Mouse (Mus musculus): ENCODE results near the gene Rhbdf1. TPM values are rescaled to one million over a fixed set of nuclear protein-coding genes. Genes with fewer than 3 reads are reported as not detected.

Gene Rhbdf1
- 35.8 and 38.5 TPM in 2 replicates for polyA plus RNA-seq (2015; fragmentation: Nextera tagmentation; extraction: Ambion mirVana)

- H3K36me3 ChIP-seq (ENCODE audit: control insufficient read depth, insufficient read depth, low read length), result no peaks in the 10 kb centered on the region
- H3K4me2 ChIP-seq (replicated peaks; ENCODE audit: low read depth), result peak within 1 kb of the TSS; percentile 91
- no peaks in the 10 kb centered on the region for H3K27me3 ChIP-seq (ENCODE audit: control insufficient read depth, insufficient read depth, low read length)
- peak within 1 kb of the TSS; percentile 96 for H3K27ac ChIP-seq (replicated peaks)
- peak within 1 kb of the TSS; percentile 96 for H3K9ac ChIP-seq (ENCODE audit: low read length)
- no peak for TF ChIP-seq EP300 (optimal IDR thresholded peaks at IDR 0.05)
- no peak for TF ChIP-seq CTCF (IDR thresholded peaks at IDR 0.05; ENCODE audit: low read depth)
- ATAC-seq (ENCODE audit: low FRiP score, low TSS enrichment) (peak; percentile 71), DNase-seq (ENCODE audit: low spot score) (peak; percentile 79)
- peak within 1 kb of the TSS; percentile 94 for H3K4me3 ChIP-seq (ENCODE audit: low read depth, low read length)
- no peaks in the 10 kb centered on the region for H3K9me3 ChIP-seq (ENCODE audit: control insufficient read depth, low read length)
- peaks cover 23% of the 10 kb centered on the region for H3K4me1 ChIP-seq (replicated peaks; ENCODE audit: control insufficient read depth, insufficient read depth)
- WGBS, result under 1% methylated on average over 51 of the region's 72 CpGs
Observed at GRCm38 (mm10) chr11:32221951-32222409, at the start of gene Rhbdf1. TSS of gene Rhbdf1 (minus strand) at chr11:32222300.

DNA sequence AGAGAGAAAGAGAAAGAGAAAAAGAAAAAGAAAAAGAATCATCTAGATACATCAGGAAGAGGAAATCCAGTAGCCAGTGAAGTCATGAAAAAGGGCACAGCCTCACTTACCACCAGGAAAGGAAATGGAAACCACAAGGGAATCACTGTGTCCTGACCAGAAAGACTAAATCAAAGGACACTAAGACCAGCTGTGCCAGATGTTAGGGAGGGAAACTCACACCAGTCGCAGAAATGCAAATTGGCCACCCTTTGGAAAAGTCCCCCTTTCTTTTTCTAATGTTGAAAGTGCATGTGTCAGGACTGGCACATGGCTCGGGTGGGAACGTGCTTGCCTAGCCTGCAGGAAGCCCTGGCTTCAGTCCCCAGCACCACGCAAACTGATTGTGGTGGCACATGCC, 49.1 kb upstream of the Rhbdf1 start:
- TF ChIP-seq CTCF (IDR thresholded peaks at IDR 0.05; ENCODE audit: low read depth), result no peak
- no peak for TF ChIP-seq EP300 (optimal IDR thresholded peaks at IDR 0.05)
- H3K4me3 ChIP-seq (ENCODE audit: low read depth, low read length), result no peak overlapping the region
- H3K4me1 ChIP-seq (replicated peaks; ENCODE audit: control insufficient read depth, insufficient read depth), result peaks cover 3% of the 10 kb centered on the region; the same call in 1 of the 2 replicates
- no peaks in the 10 kb centered on the region for H3K27me3 ChIP-seq (ENCODE audit: control insufficient read depth, insufficient read depth, low read length)
- DNase-seq (ENCODE audit: low spot score) (no peak), ATAC-seq (ENCODE audit: low FRiP score, low TSS enrichment) (no peak)
- no peak overlapping the region for H3K4me2 ChIP-seq (replicated peaks; ENCODE audit: low read depth)
- no peak overlapping the region for H3K27ac ChIP-seq (replicated peaks)
- 38% methylated on average over 4 of the region's 4 CpGs for WGBS
- H3K9ac ChIP-seq (ENCODE audit: low read length), result no peak overlapping the region
- H3K36me3 ChIP-seq (ENCODE audit: control insufficient read depth, insufficient read depth, low read length), result no peaks in the 10 kb centered on the region
- no peaks in the 10 kb centered on the region for H3K9me3 ChIP-seq (ENCODE audit: control insufficient read depth, low read length)

- DNase-seq (ENCODE audit: low spot score), result no peak
- no peak overlapping the region for H3K4me3 ChIP-seq (ENCODE audit: low read depth, low read length)
- no peak overlapping the region for H3K9ac ChIP-seq (ENCODE audit: low read length)
- TF ChIP-seq CTCF (IDR thresholded peaks at IDR 0.05; ENCODE audit: low read depth) (no peak), EP300 (optimal IDR thresholded peaks at IDR 0.05) (no peak)
- H3K4me2 ChIP-seq (replicated peaks; ENCODE audit: low read depth), result no peak overlapping the region
- H3K27me3 ChIP-seq (ENCODE audit: control insufficient read depth, insufficient read depth, low read length), result no peaks in the 10 kb centered on the region
- 77% methylated on average over 5 of the region's 5 CpGs for WGBS
- peaks cover 3% of the 10 kb centered on the region; the same call in 1 of the 2 replicates for H3K4me1 ChIP-seq (replicated peaks; ENCODE audit: control insufficient read depth, insufficient read depth)
- ATAC-seq (ENCODE audit: low FRiP score, low TSS enrichment), result no peak
- H3K27ac ChIP-seq (replicated peaks), result no peak overlapping the region
- no peaks in the 10 kb centered on the region for H3K36me3 ChIP-seq (ENCODE audit: control insufficient read depth, insufficient read depth, low read length)
- H3K9me3 ChIP-seq (ENCODE audit: control insufficient read depth, low read length), result no peaks in the 10 kb centered on the region
Observed at GRCm38 (mm10) chr11:32268952-32269351, 46.9 kb upstream of the Rhbdf1 start.

DNA sequence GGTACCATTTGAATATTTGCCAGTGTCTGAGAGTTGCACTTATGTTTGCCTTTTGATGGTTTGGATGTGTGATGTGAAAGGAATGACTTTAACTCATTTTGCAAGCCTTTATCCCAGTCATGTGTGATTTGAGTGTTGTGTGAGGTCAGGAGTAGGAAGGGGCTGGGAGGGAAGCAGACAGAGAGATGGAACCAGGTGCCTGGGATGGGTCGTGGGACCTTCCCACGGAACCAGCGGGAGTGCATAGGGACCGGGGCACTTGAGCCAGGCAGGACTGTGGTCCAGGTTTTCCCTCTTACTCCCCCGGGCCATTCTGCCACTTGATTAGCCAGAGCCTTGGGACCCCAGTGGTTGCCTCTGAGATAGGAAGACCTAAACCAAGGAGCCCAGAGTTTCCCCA, 45.9 kb upstream of the Rhbdf1 start:
- WGBS, result 28% methylated on average over 5 of the region's 5 CpGs

DNA sequence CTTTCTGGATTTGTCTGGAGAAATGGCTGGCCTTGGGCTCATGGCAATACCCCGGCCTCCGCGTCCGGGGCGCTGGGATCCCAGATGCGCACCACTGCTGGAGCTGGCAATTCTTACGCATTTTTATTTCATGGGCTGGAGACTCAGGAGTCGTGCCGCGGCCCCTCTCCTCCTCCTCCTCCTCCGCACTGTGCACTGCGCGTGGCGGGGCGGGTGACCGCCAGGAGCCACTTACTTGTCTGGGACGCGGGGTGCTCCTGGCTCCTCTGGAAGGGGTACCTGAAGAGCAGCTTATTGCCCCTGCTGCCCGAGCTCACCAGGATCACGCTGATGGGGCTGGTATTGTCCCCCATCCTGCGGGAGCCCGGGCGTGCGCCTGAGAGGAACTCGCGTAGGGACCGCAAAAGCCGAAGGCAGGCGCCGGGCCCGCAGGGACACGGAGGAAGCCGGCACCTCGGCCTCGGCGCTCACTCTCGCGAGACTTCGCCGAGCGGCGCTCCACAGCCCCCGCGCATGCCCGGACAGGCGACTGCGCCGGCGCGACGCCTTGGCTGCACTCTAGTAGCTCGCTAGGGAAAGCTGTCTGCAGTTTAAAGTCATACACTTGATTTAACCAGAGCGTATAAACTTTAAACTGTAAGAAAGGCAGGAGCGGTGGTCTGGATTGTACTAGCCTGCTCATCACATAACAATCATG, 45.2 kb upstream of the Rhbdf1 start, which contains the start of gene Nprl3:
Nprl3 (minus strand) TSS at position 520 of the 697 bp plus-strand sequence.
- Histone ChIP-seq H3K27ac (replicated peaks) (peak within 1 kb of the TSS; percentile 95), H3K4me3 (ENCODE audit: low read depth, low read length) (peak within 1 kb of the TSS; percentile 81), H3K9me3 (ENCODE audit: control insufficient read depth, low read length) (no peaks in the 10 kb centered on the region), H3K4me1 (replicated peaks; ENCODE audit: control insufficient read depth, insufficient read depth) (peaks cover 3% of the 10 kb centered on the region; the same call in 1 of the 2 replicates), H3K9ac (ENCODE audit: low read length) (peak within 1 kb of the TSS; percentile 95), H3K36me3 (ENCODE audit: control insufficient read depth, insufficient read depth, low read length) (no peaks in the 10 kb centered on the region), H3K4me2 (replicated peaks; ENCODE audit: low read depth) (peak within 1 kb of the TSS; percentile 74), H3K27me3 (ENCODE audit: control insufficient read depth, insufficient read depth, low read length) (no peaks in the 10 kb centered on the region)
- DNase-seq (ENCODE audit: low spot score) (peak; percentile 96), ATAC-seq (ENCODE audit: low FRiP score, low TSS enrichment) (peak; percentile 99)
- WGBS, result under 1% methylated on average over 54 of the region's 54 CpGs
- TF ChIP-seq CTCF (IDR thresholded peaks at IDR 0.05; ENCODE audit: low read depth) (no peak), EP300 (optimal IDR thresholded peaks at IDR 0.05) (peak; percentile 96)

More for the DNA sequence above, 45.9 kb upstream of the Rhbdf1 start:
- Histone ChIP-seq H3K27ac (replicated peaks) (peak overlapping the region; percentile 95), H3K9me3 (ENCODE audit: control insufficient read depth, low read length) (no peaks in the 10 kb centered on the region), H3K27me3 (ENCODE audit: control insufficient read depth, insufficient read depth, low read length) (no peaks in the 10 kb centered on the region), H3K4me2 (replicated peaks; ENCODE audit: low read depth) (peak overlapping the region; percentile 74), H3K4me1 (replicated peaks; ENCODE audit: control insufficient read depth, insufficient read depth) (peaks cover 3% of the 10 kb centered on the region; the same call in 1 of the 2 replicates), H3K4me3 (ENCODE audit: low read depth, low read length) (peak overlapping the region; percentile 81), H3K36me3 (ENCODE audit: control insufficient read depth, insufficient read depth, low read length) (no peaks in the 10 kb centered on the region), H3K9ac (ENCODE audit: low read length) (peak overlapping the region; percentile 95)
- no peak for TF ChIP-seq CTCF (IDR thresholded peaks at IDR 0.05; ENCODE audit: low read depth)
- TF ChIP-seq EP300 (optimal IDR thresholded peaks at IDR 0.05), result no peak
- 0 out of 2 replicates have a peak, but pooled peaks have one; percentile 24 for ATAC-seq (ENCODE audit: low FRiP score, low TSS enrichment)
- DNase-seq (ENCODE audit: low spot score), result no peak

DNA sequence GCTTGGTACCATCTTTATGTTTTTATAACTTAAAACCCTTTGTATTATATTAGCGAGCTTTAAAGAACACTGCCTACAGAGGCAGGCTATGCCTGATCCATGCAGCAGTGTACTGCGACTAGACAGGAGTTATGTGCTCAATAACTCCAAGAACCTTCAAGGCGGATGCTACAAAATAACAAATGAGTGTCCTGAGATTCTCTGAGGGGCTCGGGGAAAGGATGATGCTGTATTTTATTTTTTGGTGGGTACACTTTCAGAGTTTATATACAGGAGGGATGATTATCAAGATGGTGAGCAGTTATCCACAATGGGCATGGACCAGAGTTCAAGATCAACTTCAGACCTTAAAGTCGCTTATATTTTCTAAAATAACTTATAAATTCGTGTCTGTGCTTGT, 44.7 kb upstream of the Rhbdf1 start:
- no peaks in the 10 kb centered on the region for H3K27me3 ChIP-seq (ENCODE audit: control insufficient read depth, insufficient read depth, low read length)
- DNase-seq (ENCODE audit: low spot score) (no peak), ATAC-seq (ENCODE audit: low FRiP score, low TSS enrichment) (no peak)
- H3K4me3 ChIP-seq (ENCODE audit: low read depth, low read length), result peak overlapping the region; percentile 81
- H3K36me3 ChIP-seq (ENCODE audit: control insufficient read depth, insufficient read depth, low read length), result no peaks in the 10 kb centered on the region
- TF ChIP-seq CTCF (IDR thresholded peaks at IDR 0.05; ENCODE audit: low read depth), result no peak
- no peak for TF ChIP-seq EP300 (optimal IDR thresholded peaks at IDR 0.05)
- peaks cover 3% of the 10 kb centered on the region; the same call in 1 of the 2 replicates for H3K4me1 ChIP-seq (replicated peaks; ENCODE audit: control insufficient read depth, insufficient read depth)
- no peaks in the 10 kb centered on the region for H3K9me3 ChIP-seq (ENCODE audit: control insufficient read depth, low read length)
- peak overlapping the region; percentile 74 for H3K4me2 ChIP-seq (replicated peaks; ENCODE audit: low read depth)
- H3K27ac ChIP-seq (replicated peaks), result peak overlapping the region; percentile 95
- H3K9ac ChIP-seq (ENCODE audit: low read length), result peak overlapping the region; percentile 95
- WGBS, result 13% methylated on average over 6 of the region's 6 CpGs
